Mouse (Mus musculus): Measurements from ENCODE around the gene Aacs.

- no peak for TF ChIP-seq CTCF (IDR thresholded peaks at IDR 0.05; ENCODE audit: borderline replicate concordance, control insufficient read depth, extremely low read depth, insufficient read depth, low read length, poor library complexity)
- no peak for TF ChIP-seq POLR2A (IDR thresholded peaks at IDR 0.05; ENCODE audit: control insufficient read depth, extremely low read depth, insufficient read depth, low read length, poor library complexity)
Measured at GRCm38 (mm10) chr5:125531634-125532033, 56.0 kb downstream of the Aacs start, which contains the start of gene Tmem132b.
